Mouse (Mus musculus) erythroblast, embryonic 14.5 days (primary cell): ENCODE results near the gene Atg4a. TPM values are rescaled to one million over a fixed set of nuclear protein-coding genes. Genes with fewer than 3 reads are reported as not detected.

Experiments
- H3K27me3 ChIP-seq: 2 replicates; pipeline ENCODE4 v1.6.1; 2012; ENCODE audit warnings: inconsistent platforms; ENCODE audit not compliant: control insufficient read depth
- H3K36me3 ChIP-seq: 2 replicates; pipeline ENCODE4 v1.6.1; 2012; ENCODE audit warnings: mild to moderate bottlenecking, inconsistent platforms; ENCODE audit not compliant: control insufficient read depth
- H3K4me1 ChIP-seq: 2 replicates; pipeline ENCODE4 v1.6.1; 2012; ENCODE audit warnings: inconsistent platforms; ENCODE audit not compliant: control insufficient read depth
- H3K4me3 ChIP-seq: replicated peaks from 2 replicates; pipeline ENCODE3; 2012; ENCODE audit warnings: moderate library complexity, mild to moderate bottlenecking, inconsistent platforms
- H3K9me3 ChIP-seq: 2 replicates; pipeline ENCODE4 v1.6.1; 2012; ENCODE audit warnings: low read length, inconsistent platforms, mixed read lengths; ENCODE audit not compliant: control insufficient read depth
- GATA1 ChIP-seq: IDR thresholded peaks from 2 replicates; pipeline ENCODE4 v1.6.1; 2012; ENCODE audit warnings: low read length, inconsistent platforms, mixed read lengths
- TAL1 ChIP-seq: IDR thresholded peaks from 3 replicates; pipeline ENCODE4 v1.6.1; 2012; ENCODE audit warnings: low read length, inconsistent platforms, mixed read lengths
- polyA plus RNA-seq: library from polyadenylated mRNA; stranded (reverse); fragments of >175 nt; gene quantifications from 2 replicates; pipeline ENCODE4 v1.2.3, GENCODE M21; 2012

Atg4a gene
- polyA plus RNA-seq, 1 experiment: 0.74 TPM

GRCm38 (mm10) chrX:141150290-141150689, 193.6 kb downstream of the Atg4a start:
- Histone ChIP-seq H3K4me3 (no peak overlapping the region), H3K36me3 (peaks cover 56% of the 10 kb centered on the region), H3K9me3 (no peaks in the 10 kb centered on the region), H3K27me3 (peaks cover 10% of the 10 kb centered on the region; the same call in 1 of the 2 replicates), H3K4me1 (no peaks in the 10 kb centered on the region)
- TF ChIP-seq TAL1: no peak
- TF ChIP-seq GATA1: no peak

GRCm38 (mm10) chrX:141151182-141151581, 194.5 kb downstream of the Atg4a start:
- Histone ChIP-seq H3K27me3 (peaks cover 10% of the 10 kb centered on the region; the same call in 1 of the 2 replicates), H3K4me3 (no peak overlapping the region), H3K9me3 (no peaks in the 10 kb centered on the region), H3K4me1 (no peaks in the 10 kb centered on the region), H3K36me3 (peaks cover 61% of the 10 kb centered on the region)
- TF ChIP-seq TAL1: no peak
- no peak for TF ChIP-seq GATA1

GRCm38 (mm10) chrX:141156696-141157095, 200.0 kb downstream of the Atg4a start:
- H3K27me3 ChIP-seq: peaks cover 2% of the 10 kb centered on the region; the same call in 1 of the 2 replicates
- no peaks in the 10 kb centered on the region for H3K9me3 ChIP-seq
- TF ChIP-seq GATA1 (no peak), TAL1 (no peak)
- peaks cover 68% of the 10 kb centered on the region for H3K36me3 ChIP-seq
- H3K4me1 ChIP-seq: no peaks in the 10 kb centered on the region
- H3K4me3 ChIP-seq: no peak overlapping the region

GRCm38 (mm10) chrX:141157626-141158025, 200.9 kb downstream of the Atg4a start:
- Histone ChIP-seq H3K9me3 (no peaks in the 10 kb centered on the region), H3K4me1 (no peaks in the 10 kb centered on the region), H3K4me3 (no peak overlapping the region), H3K36me3 (peaks cover 67% of the 10 kb centered on the region), H3K27me3 (no peaks in the 10 kb centered on the region; the same call in 1 of the 2 replicates)
- TF ChIP-seq GATA1 (no peak), TAL1 (no peak)

- Histone ChIP-seq H3K4me3 (no peak overlapping the region), H3K27me3 (no peaks in the 10 kb centered on the region; the same call in 1 of the 2 replicates), H3K4me1 (no peaks in the 10 kb centered on the region), H3K9me3 (no peaks in the 10 kb centered on the region), H3K36me3 (peaks cover 64% of the 10 kb centered on the region)
- TF ChIP-seq TAL1 (no peak), GATA1 (no peak)
These were observed 201.5 kb downstream of the Atg4a start for GRCm38 (mm10) chrX:141158160-141158559.

- Histone ChIP-seq H3K4me1 (no peaks in the 10 kb centered on the region), H3K36me3 (peaks cover 46% of the 10 kb centered on the region), H3K4me3 (no peak overlapping the region), H3K9me3 (no peaks in the 10 kb centered on the region), H3K27me3 (no peaks in the 10 kb centered on the region; the same call in 1 of the 2 replicates)
- TF ChIP-seq GATA1: no peak
- TF ChIP-seq TAL1: no peak
These were observed 203.7 kb downstream of the Atg4a start for GRCm38 (mm10) chrX:141160371-141160770.

- no peaks in the 10 kb centered on the region for H3K9me3 ChIP-seq
- no peak overlapping the region for H3K4me3 ChIP-seq
- no peak for TF ChIP-seq TAL1
- TF ChIP-seq GATA1: no peak
- peaks cover 5% of the 10 kb centered on the region for H3K27me3 ChIP-seq
- peaks cover 22% of the 10 kb centered on the region for H3K36me3 ChIP-seq
- H3K4me1 ChIP-seq: no peaks in the 10 kb centered on the region
These were observed 208.4 kb downstream of the Atg4a start for GRCm38 (mm10) chrX:141165067-141165466.

GRCm38 (mm10) chrX:141175353-141175752, 218.6 kb downstream of the Atg4a start:
- Histone ChIP-seq H3K4me3 (no peak overlapping the region), H3K27me3 (no peaks in the 10 kb centered on the region; the same call in 1 of the 2 replicates), H3K36me3 (no peaks in the 10 kb centered on the region), H3K9me3 (no peaks in the 10 kb centered on the region), H3K4me1 (no peaks in the 10 kb centered on the region)
- TF ChIP-seq TAL1 (no peak), GATA1 (no peak)

GRCm38 (mm10) chrX:141195036-141195435, 238.3 kb downstream of the Atg4a start:
- Histone ChIP-seq H3K4me1 (no peaks in the 10 kb centered on the region), H3K9me3 (no peaks in the 10 kb centered on the region), H3K36me3 (no peaks in the 10 kb centered on the region), H3K4me3 (no peak overlapping the region), H3K27me3 (no peaks in the 10 kb centered on the region; the same call in none of the 2 replicates)
- TF ChIP-seq GATA1 (no peak), TAL1 (no peak)

GRCm38 (mm10) chrX:141198993-141199392, 242.3 kb downstream of the Atg4a start:
- Histone ChIP-seq H3K4me1 (no peaks in the 10 kb centered on the region), H3K36me3 (no peaks in the 10 kb centered on the region), H3K9me3 (no peaks in the 10 kb centered on the region), H3K4me3 (no peak overlapping the region), H3K27me3 (no peaks in the 10 kb centered on the region; the same call in 1 of the 2 replicates)
- TF ChIP-seq TAL1 (no peak), GATA1 (no peak)
